Mouse (Mus musculus) ES-E14 (cell line): ENCODE results near the gene Rassf5.

ENCODE experiments used
- CHD2 ChIP-seq: IDR thresholded peaks from 2 replicates; pipeline ENCODE4 v1.6.1; 2014; ENCODE audit warnings: mild to moderate bottlenecking, low read depth, low read length, inconsistent platforms
- HCFC1 ChIP-seq: IDR thresholded peaks from 2 replicates; pipeline ENCODE4 v1.6.1; 2012; ENCODE audit warnings: low read length, inconsistent platforms, borderline replicate concordance; ENCODE audit not compliant: insufficient read depth
- ZC3H11A ChIP-seq: IDR thresholded peaks from 2 replicates; pipeline ENCODE4 v1.6.1; 2012; ENCODE audit warnings: low read depth, mild to moderate bottlenecking, inconsistent platforms, low read length, borderline replicate concordance
- ZNF384 ChIP-seq: IDR thresholded peaks from 2 replicates; pipeline ENCODE4 v1.6.1; 2012; ENCODE audit warnings: low read depth, low read length, inconsistent platforms

DNA sequence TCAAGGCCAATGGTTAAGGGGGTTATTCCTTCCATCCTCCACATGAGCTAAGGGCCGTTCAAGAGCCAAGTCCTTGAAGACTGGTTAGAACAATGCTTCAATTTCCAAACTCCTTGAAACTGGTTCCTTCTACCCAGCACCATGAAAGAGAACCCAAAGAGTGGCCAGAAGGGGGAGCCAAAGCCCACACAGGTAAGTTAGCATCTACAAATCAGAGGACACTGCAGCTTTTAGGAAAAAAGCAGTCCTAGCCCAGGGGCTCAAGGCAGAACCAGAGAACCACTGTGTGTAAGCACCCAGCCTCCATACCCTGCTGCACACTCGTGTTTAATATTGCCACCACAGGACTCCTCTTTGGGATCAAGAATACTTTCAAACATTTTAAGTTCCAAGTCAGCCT, 45.6 kb upstream of the Rassf5 start:
- TF ChIP-seq CHD2 (no peak), HCFC1 (no peak), ZNF384 (no peak), ZC3H11A (no peak)
